Mouse (Mus musculus) liver, embryonic 13.5 days (tissue): ENCODE measurements around the gene Dgkd. TPM values are rescaled to one million over a fixed set of nuclear protein-coding genes. Genes with fewer than 3 reads are reported as not detected.

ENCODE experiments used
- ATAC-seq: fragments of 200-750 bp; cut with Nextera tagmentation; 2 replicates; pipeline ENCODE4 v1.8.0; 2017; ENCODE audit warnings: low read depth, mild to moderate bottlenecking, moderate number of reproducible peaks, moderate library complexity
- DNase-seq: peaks from one replicate; pipeline ENCODE4 v3.0.0; 2022
- H3K27ac ChIP-seq: fragments of 300-500 bp; sonication (generic); 2 replicates; pipeline ENCODE4 v1.5.1; 2015; ENCODE audit warnings: moderate library complexity, mild to moderate bottlenecking, inconsistent platforms
- H3K27me3 ChIP-seq: fragments of 300-500 bp; sonication (generic); 2 replicates; pipeline ENCODE4 v1.6.1; 2015; ENCODE audit warnings: mild to moderate bottlenecking, inconsistent platforms
- H3K36me3 ChIP-seq: fragments of 300-500 bp; sonication (generic); 2 replicates; pipeline ENCODE4 v1.6.1; 2015; ENCODE audit warnings: mild to moderate bottlenecking, inconsistent platforms
- H3K4me1 ChIP-seq: fragments of 300-500 bp; sonication (generic); replicated peaks from 2 replicates; pipeline ENCODE4 v1.6.1; 2015; ENCODE audit warnings: inconsistent platforms
- H3K4me2 ChIP-seq: fragments of 300-500 bp; sonication (generic); 2 replicates; pipeline ENCODE4 v1.6.1; 2015; ENCODE audit warnings: inconsistent platforms, mild to moderate bottlenecking, moderate library complexity
- H3K4me3 ChIP-seq: fragments of 300-500 bp; sonication (generic); replicated peaks from 2 replicates; pipeline ENCODE4 v1.5.1; 2015; ENCODE audit warnings: mild to moderate bottlenecking, inconsistent platforms
- H3K9ac ChIP-seq: fragments of 300-500 bp; sonication (generic); 2 replicates; pipeline ENCODE4 v1.6.1; 2015; ENCODE audit warnings: mild to moderate bottlenecking, inconsistent platforms
- H3K9me3 ChIP-seq: fragments of 300-500 bp; sonication (generic); replicated peaks from 2 replicates; pipeline ENCODE4 v1.6.1; 2016; ENCODE audit warnings: inconsistent platforms
- WGBS: fragments of 180-500 bp; shearing (Covaris S2); methylation state at CpG from one replicate; pipeline ENCODE4 v1.1.7; 2015; ENCODE audit not compliant: insufficient replicate concordance; 5-methylcytosine and 5-hydroxymethylcytosine counted together
- polyA plus RNA-seq: library from polyadenylated mRNA; unstranded; fragments of >200 nt; fragmentation: Nextera tagmentation; extraction: Ambion mirVana; gene quantifications from 2 replicates; pipeline ENCODE4 v1.2.1, GENCODE M21; 2015

Gene Dgkd
- polyA plus RNA-seq, 1 experiment from 2014 or later = 10.9 TPM

DNA sequence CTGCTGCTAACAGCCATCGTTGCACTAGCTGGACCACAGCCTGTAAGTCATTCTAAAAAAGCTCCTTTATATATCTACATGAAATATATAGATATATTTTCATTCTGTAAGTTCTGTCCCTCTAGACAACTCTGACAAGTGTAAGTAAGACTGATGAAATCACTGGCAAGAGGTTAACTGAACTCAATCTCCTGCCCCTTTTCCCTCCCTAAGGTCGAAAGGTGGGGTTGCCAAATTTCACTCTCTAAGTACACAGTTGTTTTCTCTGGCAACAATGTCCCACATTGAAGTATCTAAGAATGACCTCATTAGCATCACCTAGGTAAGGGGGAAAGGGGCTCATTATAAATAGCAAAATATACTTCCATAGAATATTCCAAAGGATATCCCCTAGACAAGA lies 139.6 kb downstream of the Dgkd start:
- no peak overlapping the region for H3K27ac ChIP-seq
- H3K4me1 ChIP-seq = no peaks in the 10 kb centered on the region
- DNase-seq = no peak
- H3K4me2 ChIP-seq = no peak overlapping the region
- peaks cover 47% of the 10 kb centered on the region for H3K36me3 ChIP-seq
- no peak overlapping the region for H3K9ac ChIP-seq
- no peak overlapping the region for H3K4me3 ChIP-seq
- no peaks in the 10 kb centered on the region for H3K27me3 ChIP-seq
- WGBS = 75% methylated on average over 2 of the region's 2 CpGs
- H3K9me3 ChIP-seq = no peaks in the 10 kb centered on the region
- no peak for ATAC-seq

Other genes starting within 250 kb of the Dgkd start
- 11.0 and 13.9 TPM in 2 replicates for gene Inpp5d, start 233.0 kb upstream of the Dgkd start, polyA plus RNA-seq
- 14.5 and 15.3 TPM in 2 replicates for gene Atg16l1, start 97.4 kb upstream of the Dgkd start, polyA plus RNA-seq
- 0.83 and 0.92 TPM in 2 replicates for gene Sag, start 49.6 kb upstream of the Dgkd start, polyA plus RNA-seq
- 7.5 and 9.2 TPM in 2 replicates for gene Usp40, start 155.3 kb downstream of the Dgkd start, polyA plus RNA-seq
- gene Ugt1a10, start 202.1 kb downstream of the Dgkd start, polyA plus RNA-seq = not detected in 2 replicates
- 0.16 and 0.21 TPM in 2 replicates for gene Ugt1a9, start 217.5 kb downstream of the Dgkd start, polyA plus RNA-seq
- gene Ugt1a8, start 234.5 kb downstream of the Dgkd start, polyA plus RNA-seq = not detected in 2 replicates
- 1.7 and 1.9 TPM in 2 replicates for gene Ugt1a7c, start 241.8 kb downstream of the Dgkd start, polyA plus RNA-seq
- gene Ugt1a6b, start 250.0 kb downstream of the Dgkd start, polyA plus RNA-seq = 2.1 TPM in 2 replicates